Mouse (Mus musculus): ENCODE results near the gene Tspan3. TPM values are rescaled to one million over a fixed set of nuclear protein-coding genes. Genes with fewer than 3 reads are reported as not detected.
A peak's percentile ranks its signal among the peaks of the same experiment; 100 is the strongest.

The Tspan3 gene
- polyA plus RNA-seq, 1 experiment from 2014 or later, result 318 TPM

- ATAC-seq (ENCODE audit: low FRiP score, low TSS enrichment) (no peak), DNase-seq (ENCODE audit: low spot score) (no peak)
- no peak overlapping the region for H3K4me2 ChIP-seq (replicated peaks; ENCODE audit: low read depth)
- TF ChIP-seq CTCF (IDR thresholded peaks at IDR 0.05; ENCODE audit: low read depth) (no peak), EP300 (optimal IDR thresholded peaks at IDR 0.05) (no peak)
- no peak overlapping the region for H3K4me3 ChIP-seq (ENCODE audit: low read depth, low read length)
- no peaks in the 10 kb centered on the region for H3K36me3 ChIP-seq (ENCODE audit: control insufficient read depth, insufficient read depth, low read length)
- no peak overlapping the region for H3K27ac ChIP-seq (replicated peaks)
- H3K9me3 ChIP-seq (ENCODE audit: control insufficient read depth, low read length), result no peaks in the 10 kb centered on the region
- no peaks in the 10 kb centered on the region for H3K27me3 ChIP-seq (ENCODE audit: control insufficient read depth, insufficient read depth, low read length)
- 58% methylated on average over 11 of the region's 11 CpGs for WGBS
- no peaks in the 10 kb centered on the region for H3K4me1 ChIP-seq (replicated peaks; ENCODE audit: control insufficient read depth, insufficient read depth)
- no peak overlapping the region for H3K9ac ChIP-seq (ENCODE audit: low read length)
These were observed 26.5 kb upstream of the Tspan3 start for GRCm38 (mm10) chr9:56191498-56192455.

- no peak for ATAC-seq (ENCODE audit: low FRiP score, low TSS enrichment)
- Histone ChIP-seq H3K36me3 (ENCODE audit: control insufficient read depth, insufficient read depth, low read length) (no peaks in the 10 kb centered on the region), H3K27ac (replicated peaks) (no peak overlapping the region), H3K4me3 (ENCODE audit: low read depth, low read length) (no peak overlapping the region), H3K9ac (ENCODE audit: low read length) (no peak overlapping the region), H3K4me1 (replicated peaks; ENCODE audit: control insufficient read depth, insufficient read depth) (no peaks in the 10 kb centered on the region), H3K9me3 (ENCODE audit: control insufficient read depth, low read length) (no peaks in the 10 kb centered on the region), H3K27me3 (ENCODE audit: control insufficient read depth, insufficient read depth, low read length) (no peaks in the 10 kb centered on the region), H3K4me2 (replicated peaks; ENCODE audit: low read depth) (0 out of 2 replicates have a peak overlapping the region, but pooled peaks have one; percentile 14)
- TF ChIP-seq EP300 (optimal IDR thresholded peaks at IDR 0.05) (no peak), CTCF (IDR thresholded peaks at IDR 0.05; ENCODE audit: low read depth) (no peak)
- DNase-seq (ENCODE audit: low spot score), result no peak
- 38% methylated on average over 8 of the region's 8 CpGs for WGBS
These were observed 15.0 kb upstream of the Tspan3 start for GRCm38 (mm10) chr9:56180118-56180781.

- no peak for DNase-seq (ENCODE audit: low spot score)
- Histone ChIP-seq H3K4me2 (replicated peaks; ENCODE audit: low read depth) (no peak overlapping the region), H3K4me1 (replicated peaks; ENCODE audit: control insufficient read depth, insufficient read depth) (no peaks in the 10 kb centered on the region), H3K4me3 (ENCODE audit: low read depth, low read length) (no peak overlapping the region), H3K27ac (replicated peaks) (no peak overlapping the region), H3K9ac (ENCODE audit: low read length) (no peak overlapping the region), H3K9me3 (ENCODE audit: control insufficient read depth, low read length) (no peaks in the 10 kb centered on the region), H3K36me3 (ENCODE audit: control insufficient read depth, insufficient read depth, low read length) (no peaks in the 10 kb centered on the region), H3K27me3 (ENCODE audit: control insufficient read depth, insufficient read depth, low read length) (no peaks in the 10 kb centered on the region)
- WGBS, result 72% methylated on average over 6 of the region's 6 CpGs
- TF ChIP-seq CTCF (IDR thresholded peaks at IDR 0.05; ENCODE audit: low read depth) (peak; percentile 62), EP300 (optimal IDR thresholded peaks at IDR 0.05) (no peak)
- ATAC-seq (ENCODE audit: low FRiP score, low TSS enrichment), result no peak
These were observed 14.3 kb upstream of the Tspan3 start for GRCm38 (mm10) chr9:56179416-56180117.

- DNase-seq (ENCODE audit: low spot score), result no peak
- no peak for TF ChIP-seq EP300 (optimal IDR thresholded peaks at IDR 0.05)
- no peak for TF ChIP-seq CTCF (IDR thresholded peaks at IDR 0.05; ENCODE audit: low read depth)
- H3K4me2 ChIP-seq (replicated peaks; ENCODE audit: low read depth), result no peak overlapping the region
These were observed 12.1 kb upstream of the Tspan3 start for GRCm38 (mm10) chr9:56177354-56177753.

GRCm38 (mm10) chr9:56175316-56175715 lies 10.0 kb upstream of the Tspan3 start:
- ATAC-seq (ENCODE audit: low FRiP score, low TSS enrichment) (no peak), DNase-seq (ENCODE audit: low spot score) (no peak)
- H3K9me3 ChIP-seq (ENCODE audit: control insufficient read depth, low read length), result no peaks in the 10 kb centered on the region
- H3K27me3 ChIP-seq (ENCODE audit: control insufficient read depth, insufficient read depth, low read length), result no peaks in the 10 kb centered on the region
- H3K9ac ChIP-seq (ENCODE audit: low read length), result no peak overlapping the region
- TF ChIP-seq CTCF (IDR thresholded peaks at IDR 0.05; ENCODE audit: low read depth) (no peak), EP300 (optimal IDR thresholded peaks at IDR 0.05) (no peak)
- no peak overlapping the region for H3K27ac ChIP-seq (replicated peaks)
- H3K4me2 ChIP-seq (replicated peaks; ENCODE audit: low read depth), result no peak overlapping the region
- H3K4me3 ChIP-seq (ENCODE audit: low read depth, low read length), result no peak overlapping the region
- no peaks in the 10 kb centered on the region for H3K36me3 ChIP-seq (ENCODE audit: control insufficient read depth, insufficient read depth, low read length)
- 80% methylated on average over 3 of the region's 3 CpGs for WGBS
- no peaks in the 10 kb centered on the region for H3K4me1 ChIP-seq (replicated peaks; ENCODE audit: control insufficient read depth, insufficient read depth)

More at GRCm38 (mm10) chr9:56177354-56177753, 12.1 kb upstream of the Tspan3 start:
- Histone ChIP-seq H3K36me3 (ENCODE audit: control insufficient read depth, insufficient read depth, low read length) (no peaks in the 10 kb centered on the region), H3K9me3 (ENCODE audit: control insufficient read depth, low read length) (no peaks in the 10 kb centered on the region), H3K4me1 (replicated peaks; ENCODE audit: control insufficient read depth, insufficient read depth) (no peaks in the 10 kb centered on the region), H3K4me3 (ENCODE audit: low read depth, low read length) (no peak overlapping the region), H3K27ac (replicated peaks) (no peak overlapping the region), H3K9ac (ENCODE audit: low read length) (no peak overlapping the region), H3K27me3 (ENCODE audit: control insufficient read depth, insufficient read depth, low read length) (no peaks in the 10 kb centered on the region)
- no peak for ATAC-seq (ENCODE audit: low FRiP score, low TSS enrichment)
- WGBS, result 68% methylated on average over 4 of the region's 4 CpGs
